Mouse (Mus musculus) bone marrow, adult 2 months (tissue): Measurements from ENCODE around the gene Best3. TPM values are rescaled to one million over a fixed set of nuclear protein-coding genes. Genes with fewer than 3 reads are reported as not detected.

Experiments
- H3K27ac ChIP-seq: fragments of 200-500 bp; 2 replicates; pipeline ENCODE4 v1.5.1; 2012; ENCODE audit warnings: low read depth, mild to moderate bottlenecking, control low read depth, inconsistent platforms, low read length; ENCODE audit not compliant: control insufficient read depth, poor library complexity, insufficient read depth
- H3K4me1 ChIP-seq: fragments of 200-500 bp; 2 replicates; pipeline ENCODE4 v1.6.1; 2011; ENCODE audit warnings: low read length; ENCODE audit not compliant: control insufficient read depth, insufficient read depth
- H3K4me3 ChIP-seq: fragments of 200-500 bp; replicated peaks from 2 replicates; pipeline ENCODE3; 2011; ENCODE audit warnings: mild to moderate bottlenecking, low read depth, low read length, control low read depth; ENCODE audit not compliant: control insufficient read depth
- CTCF ChIP-seq: fragments of 200-500 bp; IDR thresholded peaks from 2 replicates; pipeline ENCODE4 v1.5.1; 2011; ENCODE audit warnings: low read length, control low read depth; ENCODE audit not compliant: control insufficient read depth, insufficient read depth
- POLR2A ChIP-seq: fragments of 200-500 bp; IDR thresholded peaks from 2 replicates; pipeline ENCODE4 v1.6.1; 2011; ENCODE audit warnings: low read depth, mild to moderate bottlenecking, control low read depth, low read length, borderline replicate concordance; ENCODE audit not compliant: control insufficient read depth
- whole genome bisulfite sequencing: fragments of 180-500 bp; shearing (Covaris S2); methylation state at CpG from one replicate; pipeline ENCODE4 v1.1.7; 2018; 5-methylcytosine and 5-hydroxymethylcytosine counted together
- polyA plus RNA-seq: library from polyadenylated mRNA; stranded (reverse); fragments of >200 nt; gene quantifications from 2 replicates; pipeline ENCODE4 v1.2.4, GENCODE M21; 2011; ENCODE audit warnings: low replicate concordance; ENCODE audit not compliant: missing spikeins, insufficient read depth, insufficient read length

Gene Best3
- polyA plus RNA-seq, 1 experiment, result not detected

- WGBS, result 85% methylated on average over 5 of the region's 5 CpGs
- Histone ChIP-seq H3K4me3 (no peak overlapping the region), H3K4me1 (no peaks in the 10 kb centered on the region), H3K27ac (no peak overlapping the region)
- TF ChIP-seq CTCF (no peak), POLR2A (no peak)
These were observed 18.6 kb downstream of the Best3 start for GRCm38 (mm10) chr10:117004695-117005094.

- no peak for TF ChIP-seq POLR2A
- no peak for TF ChIP-seq CTCF
- no peak overlapping the region for H3K4me3 ChIP-seq
- no peaks in the 10 kb centered on the region for H3K4me1 ChIP-seq
- 63% methylated on average over 12 of the region's 12 CpGs for WGBS
- H3K27ac ChIP-seq, result no peak overlapping the region
These were observed 19.8 kb downstream of the Best3 start for GRCm38 (mm10) chr10:117005707-117006464.

GRCm38 (mm10) chr10:117009691-117010090 is 23.6 kb downstream of the Best3 start:
- H3K4me1 ChIP-seq, result no peaks in the 10 kb centered on the region; the same call in 1 of the 2 replicates
- TF ChIP-seq POLR2A (no peak), CTCF (no peak)
- WGBS, result 79% methylated on average over 6 of the region's 6 CpGs
- no peak overlapping the region for H3K4me3 ChIP-seq
- H3K27ac ChIP-seq, result no peak overlapping the region

GRCm38 (mm10) chr10:117011047-117011446 is 24.9 kb downstream of the Best3 start:
- WGBS, result 76% methylated on average over 8 of the region's 8 CpGs

GRCm38 (mm10) chr10:117013689-117014390 is 27.7 kb downstream of the Best3 start:
- TF ChIP-seq POLR2A, result no peak
- no peak for TF ChIP-seq CTCF
- H3K27ac ChIP-seq, result no peak overlapping the region
- H3K4me1 ChIP-seq, result no peaks in the 10 kb centered on the region; the same call in 1 of the 2 replicates
- 61% methylated on average over 12 of the region's 12 CpGs for WGBS
- H3K4me3 ChIP-seq, result no peak overlapping the region

More at GRCm38 (mm10) chr10:117011047-117011446, 24.9 kb downstream of the Best3 start:
- no peak overlapping the region for H3K4me3 ChIP-seq
- H3K4me1 ChIP-seq, result no peaks in the 10 kb centered on the region; the same call in 1 of the 2 replicates
- TF ChIP-seq CTCF, result no peak
- no peak for TF ChIP-seq POLR2A
- no peak overlapping the region for H3K27ac ChIP-seq

GRCm38 (mm10) chr10:117014565-117014964 is 28.5 kb downstream of the Best3 start:
- 79% methylated on average over 5 of the region's 5 CpGs for WGBS

GRCm38 (mm10) chr10:117018281-117018840 is 32.2 kb downstream of the Best3 start:
- TF ChIP-seq CTCF (no peak), POLR2A (no peak)
- H3K27ac ChIP-seq, result no peak overlapping the region
- no peak overlapping the region for H3K4me3 ChIP-seq
- WGBS, result 69% methylated on average over 7 of the region's 7 CpGs
- H3K4me1 ChIP-seq, result no peaks in the 10 kb centered on the region

More at GRCm38 (mm10) chr10:117014565-117014964, 28.5 kb downstream of the Best3 start:
- TF ChIP-seq POLR2A, result no peak
- TF ChIP-seq CTCF, result no peak
- no peaks in the 10 kb centered on the region; the same call in 1 of the 2 replicates for H3K4me1 ChIP-seq
- H3K4me3 ChIP-seq, result no peak overlapping the region
- H3K27ac ChIP-seq, result no peak overlapping the region

GRCm38 (mm10) chr10:117021020-117021754 is 35.1 kb downstream of the Best3 start:
- Histone ChIP-seq H3K4me1 (no peaks in the 10 kb centered on the region), H3K4me3 (no peak overlapping the region), H3K27ac (no peak overlapping the region)
- WGBS, result 75% methylated on average over 21 of the region's 21 CpGs
- TF ChIP-seq POLR2A (no peak), CTCF (no peak)
